Mouse (Mus musculus): ENCODE results near the gene Map3k1. TPM values are rescaled to one million over a fixed set of nuclear protein-coding genes. Genes with fewer than 3 reads are reported as not detected.

Gene Map3k1
- total RNA-seq, 2 experiments from 2014 or later = 21.2 to 22.6 TPM

DNA sequence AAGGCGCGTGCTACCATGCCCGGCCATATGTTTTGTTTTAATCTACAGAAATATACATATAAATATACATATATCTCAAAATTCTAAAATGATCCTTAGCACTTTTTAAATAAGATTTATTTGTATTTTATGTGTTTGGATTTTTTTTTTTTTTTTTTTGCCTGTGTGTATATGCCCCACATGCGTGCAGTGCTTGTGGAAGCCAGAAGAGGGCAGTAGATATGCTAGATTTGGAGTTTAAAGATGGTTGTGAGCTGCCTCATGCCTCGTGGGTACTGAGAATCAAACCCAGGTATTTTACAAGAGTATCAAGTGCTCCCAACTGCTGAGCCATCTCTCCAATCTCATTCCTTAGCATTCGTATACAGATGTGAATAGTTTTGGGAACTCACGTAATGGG is 6.2 kb upstream of the Map3k1 start:
- no peak for DNase-seq (ENCODE audit: low spot score in 2 of 2)

- no peak for DNase-seq (ENCODE audit: low spot score in 2 of 2)
Measured at GRCm38 (mm10) chr13:111812647-111813046, 3.9 kb upstream of the Map3k1 start.

- DNase-seq (ENCODE audit: low spot score in 2 of 2) = no peak
Measured at GRCm38 (mm10) chr13:111810998-111811628, 2.3 kb upstream of the Map3k1 start.

- peak in 1 of 2 experiments; percentile 40 for DNase-seq (ENCODE audit: low spot score in 2 of 2)
Measured at GRCm38 (mm10) chr13:111809466-111810228, 854 bp upstream of the Map3k1 start.

DNA sequence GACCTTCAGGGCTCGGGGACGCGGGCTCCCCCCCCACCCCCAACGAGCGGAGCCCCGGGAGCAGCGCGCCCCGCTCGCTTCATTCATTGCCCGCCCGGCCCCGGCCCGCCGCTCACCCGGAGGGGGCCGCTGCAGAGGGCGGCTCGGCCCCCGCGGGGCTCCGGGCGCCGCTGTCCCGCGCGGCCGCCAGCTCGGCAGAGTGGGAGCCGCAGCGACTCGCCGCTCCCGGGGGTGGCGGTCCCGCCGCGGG is 481 bp downstream of the Map3k1 start:
- no peak for DNase-seq (ENCODE audit: low spot score in 2 of 2)

GRCm38 (mm10) chr13:111807596-111808386 is 1.0 kb downstream of the Map3k1 start:
- no peak for DNase-seq (ENCODE audit: low spot score in 2 of 2)

DNA sequence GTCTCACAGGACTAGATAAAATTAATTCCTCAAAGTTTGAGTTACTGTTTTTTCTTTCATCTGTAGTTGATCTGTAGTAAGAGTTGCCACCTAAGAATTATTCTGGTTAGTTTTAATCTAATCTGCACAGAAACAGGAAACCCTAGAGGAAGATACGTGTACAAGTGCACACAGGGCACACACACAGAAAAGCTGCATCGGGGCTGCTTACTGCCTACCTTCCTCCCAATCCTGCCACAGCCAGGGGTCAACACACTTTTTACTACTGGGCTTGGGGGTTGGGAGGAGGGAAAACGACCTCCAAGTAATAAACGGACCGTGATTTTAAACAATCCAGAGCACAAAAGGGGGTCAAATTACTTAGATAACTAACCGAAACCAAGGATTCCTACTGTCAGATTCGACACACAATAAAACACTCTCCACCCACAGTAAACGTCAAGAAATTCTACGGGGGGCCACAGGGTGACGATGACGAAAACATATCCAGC is 1.6 kb downstream of the Map3k1 start:
- DNase-seq (ENCODE audit: low spot score in 2 of 2) = no peak

DNA sequence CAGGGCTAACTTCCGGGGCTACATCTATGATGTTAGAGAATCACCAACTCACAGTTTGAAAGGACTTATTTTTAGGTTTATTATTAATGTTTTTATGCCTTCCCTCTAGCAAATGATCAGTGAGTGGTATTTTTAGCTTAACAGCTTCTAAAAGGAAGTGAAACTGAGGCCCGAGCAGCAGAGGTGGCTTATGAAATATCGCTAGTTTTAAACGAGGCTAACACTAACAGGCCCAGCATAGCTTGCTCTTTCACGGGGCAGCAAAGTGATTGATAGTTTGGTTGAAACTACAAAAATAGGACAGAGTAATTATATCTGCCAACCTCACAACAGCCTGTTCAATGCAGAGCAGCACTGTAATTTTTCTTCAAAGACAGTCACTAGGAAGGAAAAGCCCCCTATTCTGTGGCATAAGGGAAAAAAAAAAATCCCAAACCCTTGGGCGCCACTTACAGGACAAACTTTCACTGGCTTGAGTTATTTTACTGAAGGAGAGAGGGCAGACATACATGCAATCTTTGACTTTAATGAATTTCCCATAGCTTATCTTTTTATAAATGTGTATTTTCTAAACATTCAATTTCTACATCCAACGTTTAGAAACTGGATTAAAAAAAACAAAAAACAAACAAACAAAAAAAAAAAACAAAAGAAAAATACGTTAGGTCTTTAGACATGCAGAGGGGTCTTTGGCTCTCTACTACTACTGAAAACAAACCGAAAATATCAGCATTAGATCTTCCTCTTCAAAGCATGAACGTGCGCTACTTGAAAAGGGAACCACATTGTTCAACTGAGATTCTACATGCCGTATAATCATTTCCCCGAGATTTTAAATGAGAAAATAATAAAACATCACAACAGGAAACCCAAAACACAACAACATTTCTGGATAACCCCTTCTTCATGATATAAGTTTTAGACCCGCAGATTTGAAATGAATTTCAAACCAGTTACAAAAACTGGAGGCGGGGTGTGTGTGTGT is 2.8 kb downstream of the Map3k1 start:
- no peak for DNase-seq (ENCODE audit: low spot score in 2 of 2)

GRCm38 (mm10) chr13:111804951-111805673 is 3.7 kb downstream of the Map3k1 start:
- DNase-seq (ENCODE audit: low spot score in 2 of 2) = no peak

DNA sequence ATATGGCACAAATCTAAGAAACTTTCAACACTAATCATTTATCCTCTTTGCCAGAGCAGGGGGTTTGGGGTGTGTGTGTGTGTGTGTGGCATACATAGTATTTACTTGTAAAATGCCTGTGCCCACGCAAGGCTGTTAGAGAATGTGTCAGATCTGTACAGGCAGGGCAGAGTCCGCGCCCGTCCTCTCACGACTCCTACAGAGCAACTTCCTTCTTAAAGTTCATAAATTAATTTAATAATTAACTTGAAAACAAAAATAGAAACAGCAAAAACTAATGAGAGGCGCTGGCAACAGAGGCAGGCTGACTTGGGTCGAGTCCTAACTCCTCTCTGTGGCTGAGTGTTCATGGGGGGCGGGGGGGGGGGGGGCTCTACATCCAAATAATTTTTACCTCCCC is 4.6 kb downstream of the Map3k1 start:
- DNase-seq (ENCODE audit: low spot score in 2 of 2) = no peak

GRCm38 (mm10) chr13:111803506-111803905 is 5.3 kb downstream of the Map3k1 start:
- no peak for DNase-seq (ENCODE audit: low spot score in 2 of 2)

GRCm38 (mm10) chr13:111802900-111803299 is 5.9 kb downstream of the Map3k1 start:
- no peak for DNase-seq (ENCODE audit: low spot score in 2 of 2)

GRCm38 (mm10) chr13:111802271-111802665 is 6.5 kb downstream of the Map3k1 start:
- DNase-seq (ENCODE audit: low spot score in 2 of 2) = no peak

- DNase-seq (ENCODE audit: low spot score in 2 of 2) = no peak
Measured at GRCm38 (mm10) chr13:111801662-111802270, 7.0 kb downstream of the Map3k1 start.

- DNase-seq (ENCODE audit: low spot score in 2 of 2) = no peak
Measured at GRCm38 (mm10) chr13:111800866-111801265, 7.9 kb downstream of the Map3k1 start.

GRCm38 (mm10) chr13:111798044-111798443 is 10.7 kb downstream of the Map3k1 start:
- DNase-seq (ENCODE audit: low spot score in 2 of 2) = no peak

DNA sequence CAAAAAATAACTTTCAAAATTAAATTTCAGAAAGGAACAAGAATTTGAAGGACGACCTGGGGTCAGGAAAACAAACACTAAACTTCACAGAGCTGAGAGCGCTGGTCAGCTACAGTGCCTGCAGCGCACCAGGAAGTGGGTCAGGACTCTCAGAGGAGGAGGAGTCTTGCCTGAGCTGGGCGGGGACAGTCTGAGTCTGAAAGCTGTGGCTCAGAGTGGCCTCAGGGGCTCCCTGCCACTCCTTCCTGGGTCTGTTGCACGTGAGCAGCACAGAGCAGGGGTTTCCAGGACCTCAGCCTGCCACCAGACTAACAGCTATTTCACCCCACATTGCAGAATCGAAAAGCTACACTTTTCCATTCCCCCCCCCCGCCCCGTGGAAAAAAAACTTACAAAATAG is 11.8 kb downstream of the Map3k1 start:
- DNase-seq (ENCODE audit: low spot score in 2 of 2) = peak in 1 of 2 experiments; percentile 71

GRCm38 (mm10) chr13:111796191-111796920 is 12.4 kb downstream of the Map3k1 start:
- no peak for DNase-seq (ENCODE audit: low spot score in 2 of 2)

DNA sequence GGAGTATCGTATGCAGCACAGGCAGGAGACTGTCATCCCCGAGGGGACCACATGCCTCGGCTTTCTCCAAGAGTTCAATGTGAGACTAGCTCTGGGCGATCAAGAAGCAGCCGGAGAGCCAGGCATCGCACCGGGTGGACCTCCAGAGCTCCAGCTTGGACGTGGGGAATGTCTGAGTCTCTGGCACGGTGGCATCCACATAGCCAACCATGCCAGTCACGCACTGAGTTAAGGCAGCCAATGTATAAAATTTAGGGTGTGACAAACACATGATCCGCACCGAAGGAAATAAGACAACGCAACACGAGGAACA is 15.9 kb downstream of the Map3k1 start:
- DNase-seq (ENCODE audit: low spot score in 2 of 2) = no peak
